Mouse (Mus musculus) forebrain, embryonic 15.5 days (tissue): Measurements from ENCODE around the gene Gm45337. TPM values are rescaled to one million over a fixed set of nuclear protein-coding genes. Genes with fewer than 3 reads are reported as not detected.
"Not testable (repeated sequence)": the region's sequence is repeated elsewhere in the genome, so short reads cannot be mapped to it uniquely, and the experiment has no call there.

Source experiments
- ATAC-seq: fragments of 200-750 bp; cut with Nextera tagmentation; replicated peaks from 2 replicates; pipeline ENCODE4 v1.8.0; 2017; ENCODE audit warnings: mild to moderate bottlenecking, moderate TSS enrichment, moderate library complexity
- H3K27ac ChIP-seq: fragments of 300-500 bp; sonication (generic); replicated peaks from 2 replicates; pipeline ENCODE4 v1.5.1; 2015; ENCODE audit warnings: mild to moderate bottlenecking, inconsistent platforms
- H3K27me3 ChIP-seq: fragments of 300-500 bp; sonication (generic); 2 replicates; pipeline ENCODE4 v1.6.1; 2015; ENCODE audit warnings: inconsistent platforms
- H3K36me3 ChIP-seq: fragments of 300-500 bp; sonication (generic); 2 replicates; pipeline ENCODE4 v1.6.1; 2015; ENCODE audit warnings: mild to moderate bottlenecking, inconsistent platforms
- H3K4me1 ChIP-seq: fragments of 300-500 bp; sonication (generic); 2 replicates; pipeline ENCODE4 v1.6.1; 2015; ENCODE audit warnings: inconsistent platforms
- H3K4me2 ChIP-seq: fragments of 300-500 bp; sonication (generic); replicated peaks from 2 replicates; pipeline ENCODE4 v1.6.1; 2015; ENCODE audit warnings: mild to moderate bottlenecking, inconsistent platforms
- H3K4me3 ChIP-seq: fragments of 300-500 bp; sonication (generic); 2 replicates; pipeline ENCODE4 v1.5.1; 2015; ENCODE audit warnings: mild to moderate bottlenecking, inconsistent platforms
- H3K9ac ChIP-seq: fragments of 300-500 bp; sonication (generic); replicated peaks from 2 replicates; pipeline ENCODE4 v1.6.1; 2015; ENCODE audit warnings: mild to moderate bottlenecking, inconsistent platforms
- H3K9me3 ChIP-seq: fragments of 300-500 bp; sonication (generic); 2 replicates; pipeline ENCODE4 v1.6.1; 2016; ENCODE audit warnings: inconsistent platforms
- WGBS: fragments of 180-500 bp; shearing (Covaris S2); methylation state at CpG from one replicate; pipeline ENCODE4 v1.1.7; 2015; ENCODE audit warnings: mixed read lengths; 5-methylcytosine and 5-hydroxymethylcytosine counted together
- polyA plus RNA-seq: library from polyadenylated mRNA; unstranded; fragments of >200 nt; fragmentation: Nextera tagmentation; extraction: Ambion mirVana; gene quantifications from 2 replicates; pipeline ENCODE4 v1.2.1, GENCODE M21; 2015

The Gm45337 gene
- polyA plus RNA-seq, 1 experiment from 2014 or later: not detected

GRCm38 (mm10) chr7:142146033-142146432 is 1.6 kb upstream of the Gm45337 start:
- Histone ChIP-seq H3K36me3 (no peaks in the 10 kb centered on the region), H3K9ac (no peak overlapping the region), H3K4me1 (no peaks in the 10 kb centered on the region), H3K4me3 (no peak overlapping the region), H3K9me3 (no peaks in the 10 kb centered on the region), H3K27ac (no peak overlapping the region), H3K4me2 (no peak overlapping the region), H3K27me3 (no peaks in the 10 kb centered on the region)
- WGBS: 0% methylated on average over 1 of the region's 1 CpGs
- no peak for ATAC-seq

GRCm38 (mm10) chr7:142145413-142145940 is 1.1 kb upstream of the Gm45337 start:
- Histone ChIP-seq H3K9me3 (no peaks in the 10 kb centered on the region), H3K4me3 (no peak overlapping the region), H3K9ac (no peak overlapping the region), H3K27me3 (no peaks in the 10 kb centered on the region), H3K4me1 (no peaks in the 10 kb centered on the region), H3K36me3 (no peaks in the 10 kb centered on the region), H3K27ac (no peak overlapping the region), H3K4me2 (no peak overlapping the region)
- WGBS: 49% methylated on average over 4 of the region's 4 CpGs
- no peak for ATAC-seq

- H3K4me2 ChIP-seq, H3K27ac ChIP-seq, H3K4me3 ChIP-seq, H3K9me3 ChIP-seq, H3K4me1 ChIP-seq, ATAC-seq, H3K9ac ChIP-seq, H3K36me3 ChIP-seq, H3K27me3 ChIP-seq: not testable (repeated sequence)
- 65% methylated on average over 1 of the region's 1 CpGs for WGBS
Measured at GRCm38 (mm10) chr7:142143506-142144010, 849 bp downstream of the Gm45337 start.

- 32% methylated on average over 1 of the region's 1 CpGs for WGBS
- no peak for ATAC-seq
- Histone ChIP-seq H3K27me3 (no peaks in the 10 kb centered on the region), H3K36me3 (no peaks in the 10 kb centered on the region), H3K27ac (no peak overlapping the region), H3K9ac (no peak overlapping the region), H3K4me2 (no peak overlapping the region), H3K4me3 (no peak overlapping the region), H3K4me1 (no peaks in the 10 kb centered on the region), H3K9me3 (no peaks in the 10 kb centered on the region)
Measured at GRCm38 (mm10) chr7:142140696-142141095, 3.7 kb downstream of the Gm45337 start.

GRCm38 (mm10) chr7:142135934-142136333 is 8.5 kb downstream of the Gm45337 start, which contains the start of gene Gm39115:
Gene Gm39115 (minus strand): TSS chr7:142136034.
- not testable (repeated sequence) for H3K9me3 ChIP-seq, H3K4me2 ChIP-seq, H3K36me3 ChIP-seq, H3K27me3 ChIP-seq, H3K27ac ChIP-seq, ATAC-seq, H3K4me3 ChIP-seq, H3K9ac ChIP-seq, H3K4me1 ChIP-seq
- WGBS: 49% methylated on average over 2 of the region's 2 CpGs

GRCm38 (mm10) chr7:142134206-142134995 is 10.0 kb downstream of the Gm45337 start:
- no peak overlapping the region for H3K4me2 ChIP-seq
- no peak overlapping the region for H3K9ac ChIP-seq
- no peaks in the 10 kb centered on the region for H3K9me3 ChIP-seq
- no peaks in the 10 kb centered on the region for H3K36me3 ChIP-seq
- 65% methylated on average over 4 of the region's 4 CpGs for WGBS
- no peak for ATAC-seq
- no peak overlapping the region for H3K27ac ChIP-seq
- no peak overlapping the region for H3K4me3 ChIP-seq
- H3K27me3 ChIP-seq: no peaks in the 10 kb centered on the region
- no peaks in the 10 kb centered on the region for H3K4me1 ChIP-seq

GRCm38 (mm10) chr7:142128843-142129242 is 15.6 kb downstream of the Gm45337 start:
- H3K4me3 ChIP-seq: no peak overlapping the region
- 65% methylated on average over 4 of the region's 4 CpGs for WGBS
- no peaks in the 10 kb centered on the region for H3K27me3 ChIP-seq
- H3K27ac ChIP-seq: no peak overlapping the region
- ATAC-seq: no peak
- no peaks in the 10 kb centered on the region for H3K4me1 ChIP-seq
- H3K36me3 ChIP-seq: no peaks in the 10 kb centered on the region
- H3K9ac ChIP-seq: no peak overlapping the region
- H3K4me2 ChIP-seq: no peak overlapping the region
- H3K9me3 ChIP-seq: no peaks in the 10 kb centered on the region

GRCm38 (mm10) chr7:142120629-142121028 is 23.8 kb downstream of the Gm45337 start, which contains the start of gene Gm45618:
Gene Gm45618 (minus strand): TSS chr7:142120729.
- not testable (repeated sequence) for H3K27me3 ChIP-seq, H3K4me3 ChIP-seq, H3K36me3 ChIP-seq, H3K9ac ChIP-seq, H3K4me2 ChIP-seq, ATAC-seq, H3K9me3 ChIP-seq, H3K27ac ChIP-seq, H3K4me1 ChIP-seq
- WGBS: 96% methylated on average over 1 of the region's 1 CpGs

- Histone ChIP-seq H3K9ac (no peak overlapping the region), H3K4me1 (no peaks in the 10 kb centered on the region)
Measured at GRCm38 (mm10) chr7:142119632-142120031, 24.8 kb downstream of the Gm45337 start.

GRCm38 (mm10) chr7:142104747-142105146 is 39.7 kb downstream of the Gm45337 start:
- ATAC-seq: no peak
- 63% methylated on average over 5 of the region's 5 CpGs for WGBS
- Histone ChIP-seq H3K27ac (no peak overlapping the region), H3K4me2 (no peak overlapping the region), H3K36me3 (no peaks in the 10 kb centered on the region), H3K9ac (no peak overlapping the region), H3K9me3 (no peaks in the 10 kb centered on the region), H3K4me1 (no peaks in the 10 kb centered on the region), H3K4me3 (no peak overlapping the region), H3K27me3 (no peaks in the 10 kb centered on the region)

More at GRCm38 (mm10) chr7:142119632-142120031, 24.8 kb downstream of the Gm45337 start:
- H3K9me3 ChIP-seq: no peaks in the 10 kb centered on the region
- no peak for ATAC-seq
- no peak overlapping the region for H3K27ac ChIP-seq
- H3K4me3 ChIP-seq: no peak overlapping the region
- no peaks in the 10 kb centered on the region for H3K27me3 ChIP-seq
- no peaks in the 10 kb centered on the region for H3K36me3 ChIP-seq
- H3K4me2 ChIP-seq: no peak overlapping the region
- 19% methylated on average over 5 of the region's 5 CpGs for WGBS

GRCm38 (mm10) chr7:142097776-142098175 is 46.6 kb downstream of the Gm45337 start:
- H3K4me1 ChIP-seq: peaks cover 32% of the 10 kb centered on the region
- no peak overlapping the region for H3K9ac ChIP-seq
- H3K36me3 ChIP-seq: no peaks in the 10 kb centered on the region
- no peak overlapping the region for H3K4me3 ChIP-seq
- no peaks in the 10 kb centered on the region for H3K9me3 ChIP-seq
- H3K27me3 ChIP-seq: 0 out of 2 replicates have a peak, but pooled peaks cover 6% of the 10 kb centered on the region
- peak; percentile 71 for ATAC-seq
- no peak overlapping the region for H3K27ac ChIP-seq
- WGBS: 10% methylated on average over 9 of the region's 9 CpGs
- no peak overlapping the region for H3K4me2 ChIP-seq

- Histone ChIP-seq H3K27ac (no peak overlapping the region), H3K4me1 (peaks cover 42% of the 10 kb centered on the region), H3K9me3 (no peaks in the 10 kb centered on the region), H3K9ac (no peak overlapping the region), H3K36me3 (no peaks in the 10 kb centered on the region), H3K4me2 (peak overlapping the region; percentile 93; the same call in 1 of the 2 replicates), H3K4me3 (no peak overlapping the region), H3K27me3 (0 out of 2 replicates have a peak, but pooled peaks cover 6% of the 10 kb centered on the region)
- no peak for ATAC-seq
- 72% methylated on average over 4 of the region's 4 CpGs for WGBS
Measured at GRCm38 (mm10) chr7:142096701-142097100, 47.7 kb downstream of the Gm45337 start.
